ENCODE assay signal across 12 mouse cellular contexts in the genomic region with DNA sequence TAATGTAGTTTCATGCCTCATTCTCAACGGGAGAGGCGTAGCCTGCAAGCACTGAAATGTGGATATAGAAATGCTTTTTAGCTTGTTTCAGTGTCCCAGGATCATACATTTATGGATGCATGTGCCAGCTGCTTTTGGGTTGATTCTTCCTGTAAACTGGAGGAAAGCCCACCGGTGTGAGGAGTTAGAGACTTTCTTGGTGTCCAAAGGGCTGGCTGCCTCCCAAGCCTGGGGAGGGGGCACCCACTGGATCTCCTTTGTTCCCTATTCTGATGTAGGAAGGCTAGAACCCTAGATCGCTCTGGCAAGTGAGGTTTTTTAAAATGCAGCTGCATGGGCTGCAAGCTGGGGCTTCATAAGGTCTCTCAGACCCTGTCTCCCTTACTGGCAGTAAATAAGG. TPM values are rescaled to one million over a fixed set of nuclear protein-coding genes. Genes with fewer than 3 reads are reported as not detected.
DNase-seq lines count a peak whose midpoint lies in the region; ATAC-seq lines count a peak whose summit lies in the region.
"Had no signal": no experiment of that assay in that cellular context is flagged by ENCODE, and none has a peak within 500 bp of the region (broad histone marks: within the 10 kb centered on the region; RNA-seq: fewer than 3 reads in every experiment).

No protein-coding gene starts in this region.

- no peak for ATAC-seq in heart, embryonic 15.5 days (replicated peaks; ENCODE audit: insufficient number of reproducible peaks, insufficient read depth, low FRiP score, low read depth)
- no peak for ATAC-seq in embryonic facial prominence, embryonic 11.5 days (replicated peaks; ENCODE audit: insufficient number of reproducible peaks, low FRiP score, low TSS enrichment, low read depth)
- ATAC-seq in hindbrain, embryonic 12.5 days (ENCODE audit: low FRiP score): no peak
- no peak for ATAC-seq in midbrain, embryonic 14.5 days (ENCODE audit: low FRiP score, low TSS enrichment)
- ATAC-seq: liver, postnatal 0 days; Patski had no signal

- 74% methylated on average over 4 of the region's 4 CpGs for WGBS in heart, embryonic 15.5 days
- WGBS in heart, embryonic 10.5 days: 87% methylated on average over 4 of the region's 4 CpGs
- whole genome bisulfite sequencing in embryonic facial prominence, embryonic 11.5 days: 75% methylated on average over 4 of the region's 4 CpGs
- WGBS in hindbrain, embryonic 12.5 days: 32% methylated on average over 4 of the region's 4 CpGs
- WGBS in midbrain, embryonic 14.5 days: 16% methylated on average over 4 of the region's 4 CpGs

- no peak overlapping the region for H3K9ac ChIP-seq in heart, embryonic 15.5 days
- H3K9ac ChIP-seq in embryonic facial prominence, embryonic 11.5 days (replicated peaks; ENCODE audit: low read length): peak overlapping the region; percentile 56
- peak overlapping the region; percentile 96 for H3K9ac ChIP-seq in hindbrain, embryonic 12.5 days
- peak overlapping the region; percentile 99 for H3K9ac ChIP-seq in midbrain, embryonic 14.5 days (replicated peaks; ENCODE audit: low read length)
- H3K9ac ChIP-seq: liver, postnatal 0 days had no signal

- DNase-seq in heart, embryonic 10.5 days (ENCODE audit: low spot score): no peak
- DNase-seq in embryonic facial prominence, embryonic 11.5 days (ENCODE audit: low spot score): no peak
- peak; percentile 53 for DNase-seq in midbrain, embryonic 14.5 days
- DNase-seq in right cerebral cortex, postnatal 10 days (ENCODE audit: low spot score in 2 of 2): no peak
- DNase-seq in layer of hippocampus, postnatal 14 days (ENCODE audit: low spot score in 2 of 2): no peak
- no peak for DNase-seq in cerebellum, adult 9-10 months
- DNase-seq: liver, postnatal 0 days had no signal

- no peak overlapping the region for H3K4me3 ChIP-seq in heart, embryonic 15.5 days
- H3K4me3 ChIP-seq in heart, embryonic 10.5 days: no peak overlapping the region
- peak overlapping the region; percentile 98 for H3K4me3 ChIP-seq in embryonic facial prominence, embryonic 11.5 days (ENCODE audit: low read depth, low read length)
- H3K4me3 ChIP-seq in hindbrain, embryonic 12.5 days: peak overlapping the region; percentile 97
- peak overlapping the region; percentile 98 for H3K4me3 ChIP-seq in midbrain, embryonic 14.5 days (replicated peaks; ENCODE audit: low read depth, low read length)
- H3K4me3 ChIP-seq: erythroblast, embryonic 14.5 days had no signal

- peaks cover 32% of the 10 kb centered on the region for H3K27me3 ChIP-seq in heart, embryonic 15.5 days
- peaks cover 47% of the 10 kb centered on the region for H3K27me3 ChIP-seq in heart, embryonic 10.5 days (ENCODE audit: insufficient read depth, poor library complexity, severe bottlenecking)
- no peaks in the 10 kb centered on the region; the same call in 1 of the 2 replicates for H3K27me3 ChIP-seq in embryonic facial prominence, embryonic 11.5 days (ENCODE audit: control insufficient read depth, insufficient read depth, low read length)
- no peaks in the 10 kb centered on the region for H3K27me3 ChIP-seq in hindbrain, embryonic 12.5 days
- no peaks in the 10 kb centered on the region for H3K27me3 ChIP-seq in midbrain, embryonic 14.5 days (ENCODE audit: control insufficient read depth, insufficient read depth, low read length)

- H3K4me2 ChIP-seq in heart, embryonic 15.5 days: peak overlapping the region; percentile 4; the same call in 1 of the 2 replicates
- peak overlapping the region; percentile 99 for H3K4me2 ChIP-seq in embryonic facial prominence, embryonic 11.5 days (ENCODE audit: low read depth, low read length)
- H3K4me2 ChIP-seq in hindbrain, embryonic 12.5 days (replicated peaks): peak overlapping the region; percentile 99
- H3K4me2 ChIP-seq in midbrain, embryonic 14.5 days (ENCODE audit: low read length): peak overlapping the region; percentile 99

- H3K9me3 ChIP-seq in heart, embryonic 15.5 days (replicated peaks): no peaks in the 10 kb centered on the region
- no peaks in the 10 kb centered on the region for H3K9me3 ChIP-seq in heart, embryonic 10.5 days
- no peaks in the 10 kb centered on the region for H3K9me3 ChIP-seq in embryonic facial prominence, embryonic 11.5 days (replicated peaks; ENCODE audit: control insufficient read depth, low read length)
- H3K9me3 ChIP-seq in hindbrain, embryonic 12.5 days (replicated peaks): no peaks in the 10 kb centered on the region
- H3K9me3 ChIP-seq in midbrain, embryonic 14.5 days (ENCODE audit: control insufficient read depth, low read length): no peaks in the 10 kb centered on the region

- peaks cover 52% of the 10 kb centered on the region for H3K4me1 ChIP-seq in heart, embryonic 15.5 days (replicated peaks)
- peaks cover 53% of the 10 kb centered on the region for H3K4me1 ChIP-seq in heart, embryonic 10.5 days
- H3K4me1 ChIP-seq in embryonic facial prominence, embryonic 11.5 days (ENCODE audit: control insufficient read depth, insufficient read depth, low read length): peaks cover 42% of the 10 kb centered on the region
- peaks cover 86% of the 10 kb centered on the region for H3K4me1 ChIP-seq in hindbrain, embryonic 12.5 days
- H3K4me1 ChIP-seq in midbrain, embryonic 14.5 days (ENCODE audit: control insufficient read depth, insufficient read depth, low read length): peaks cover 63% of the 10 kb centered on the region

- 0 out of 2 replicates have a peak, but pooled peaks cover 2% of the 10 kb centered on the region for H3K36me3 ChIP-seq in heart, embryonic 15.5 days
- peaks cover 40% of the 10 kb centered on the region for H3K36me3 ChIP-seq in heart, embryonic 10.5 days
- peaks cover 13% of the 10 kb centered on the region for H3K36me3 ChIP-seq in embryonic facial prominence, embryonic 11.5 days (replicated peaks; ENCODE audit: control insufficient read depth, insufficient read depth, low read depth, low read length)
- peaks cover 61% of the 10 kb centered on the region for H3K36me3 ChIP-seq in hindbrain, embryonic 12.5 days
- peaks cover 66% of the 10 kb centered on the region for H3K36me3 ChIP-seq in midbrain, embryonic 14.5 days (ENCODE audit: control insufficient read depth, insufficient read depth, low read length)

- H3K27ac ChIP-seq in heart, embryonic 15.5 days: no peak overlapping the region
- no peak overlapping the region for H3K27ac ChIP-seq in heart, embryonic 10.5 days
- no peak overlapping the region for H3K27ac ChIP-seq in embryonic facial prominence, embryonic 11.5 days (replicated peaks; ENCODE audit: low read depth, low read length)
- H3K27ac ChIP-seq in hindbrain, embryonic 12.5 days: peak overlapping the region; percentile 99
- H3K27ac ChIP-seq in midbrain, embryonic 14.5 days (replicated peaks; ENCODE audit: low read depth, low read length): peak overlapping the region; percentile 98

RNA-seq across cellular contexts. Expression of a gene that starts 6.5 kb away (rescaled TPM):
- 6.4 and 7.7 TPM in 2 replicates for polyA plus RNA-seq in heart, embryonic 15.5 days (2015; fragmentation: Nextera tagmentation; extraction: Ambion mirVana)
- polyA plus RNA-seq in heart, embryonic 10.5 days (2016; fragmentation: Nextera tagmentation; extraction: Ambion mirVana): 6.4 and 7.7 TPM in 2 replicates
- polyA plus RNA-seq in embryonic facial prominence, embryonic 11.5 days (2014; fragmentation: Nextera tagmentation; extraction: Ambion mirVana): 36.3 and 36.8 TPM in 2 replicates
- 61.0 and 62.7 TPM in 2 replicates for polyA plus RNA-seq in hindbrain, embryonic 12.5 days (2016; fragmentation: Nextera tagmentation; extraction: Ambion mirVana)
- 51.7 and 69.2 TPM in 2 replicates for polyA plus RNA-seq in midbrain, embryonic 14.5 days (2014; fragmentation: Nextera tagmentation; extraction: Ambion mirVana)
- total RNA-seq in layer of hippocampus, postnatal 14 days (2021): 10 to 100 TPM; 30.9 to 31.3 TPM
- polyA plus RNA-seq: C2C12 had no signal

Comparison
In these comparisons a context has a peak if more than half of its experiments do, and no peak if none do; other contexts are left out.
1. H3K27ac ChIP-seq: peak in hindbrain, embryonic 12.5 days (single experiment) and midbrain, embryonic 14.5 days (single experiment); none in heart, embryonic 15.5 days (single experiment), heart, embryonic 10.5 days (single experiment) and embryonic facial prominence, embryonic 11.5 days (single experiment).
2. H3K4me2 ChIP-seq: peak in every context shown above with its lines; median percentile 99 in embryonic facial prominence, embryonic 11.5 days; 99 in hindbrain, embryonic 12.5 days; 99 in midbrain, embryonic 14.5 days; 4 in heart, embryonic 15.5 days.
3. H3K4me3 ChIP-seq: peak in embryonic facial prominence, embryonic 11.5 days (single experiment), hindbrain, embryonic 12.5 days (single experiment) and midbrain, embryonic 14.5 days (single experiment); none in heart, embryonic 15.5 days (single experiment) and heart, embryonic 10.5 days (single experiment).